Mouse (Mus musculus): ENCODE measurements at regions not wholly inside any gene's neighbourhood (a gene's known extent, or its start where the extent isn't known, plus 50 kb on each side); places are given as distances from the start of the nearest gene placed in this dataset.

GRCm38 (mm10) chr3:35387386-35387785, 366.5 kb upstream of the Atp11b start:
- DNase-seq, result no peak

GRCm38 (mm10) chr3:35392657-35393056, 361.2 kb upstream of the Atp11b start:
- DNase-seq, result no peak

- DNase-seq, result peak; percentile 36
Observed at GRCm38 (mm10) chr3:35400213-35400612, 353.7 kb upstream of the Atp11b start.

- DNase-seq, result no peak
Observed at GRCm38 (mm10) chr3:35402666-35403065, 351.2 kb upstream of the Atp11b start.

- no peak for DNase-seq
Observed at GRCm38 (mm10) chr3:35403952-35404351, 350.0 kb upstream of the Atp11b start.

- DNase-seq, result peak; percentile 84
Observed at GRCm38 (mm10) chr3:35404492-35405390, 349.2 kb upstream of the Atp11b start.

GRCm38 (mm10) chr3:35405621-35406079, 348.3 kb upstream of the Atp11b start:
- peak; percentile 80 for DNase-seq

- no peak for DNase-seq
Observed at GRCm38 (mm10) chr3:35437687-35438086, 316.2 kb upstream of the Atp11b start.

GRCm38 (mm10) chr3:35462858-35463257, 291.0 kb upstream of the Atp11b start:
- DNase-seq, result no peak

- DNase-seq, result no peak
Observed at GRCm38 (mm10) chr3:35464212-35464911, 289.5 kb upstream of the Atp11b start.

- DNase-seq, result no peak
Observed at GRCm38 (mm10) chr3:35465956-35466355, 287.9 kb upstream of the Atp11b start.

- DNase-seq, result peak; percentile 28
Observed at GRCm38 (mm10) chr3:35473351-35473750, 280.6 kb upstream of the Atp11b start.

GRCm38 (mm10) chr3:35474361-35474760, 279.5 kb upstream of the Atp11b start:
- peak; percentile 55 for DNase-seq

GRCm38 (mm10) chr3:35475326-35475725, 278.6 kb upstream of the Atp11b start:
- DNase-seq, result no peak

- peak; percentile 28 for DNase-seq
Observed at GRCm38 (mm10) chr3:35480714-35481695, 272.9 kb upstream of the Atp11b start.

GRCm38 (mm10) chr3:35481841-35482240, 272.1 kb upstream of the Atp11b start:
- DNase-seq, result peak; percentile 37

- peak; percentile 83 for DNase-seq
Observed at GRCm38 (mm10) chr3:35482296-35482695, 271.6 kb upstream of the Atp11b start.

GRCm38 (mm10) chr3:35482759-35483158, 271.1 kb upstream of the Atp11b start:
- no peak for DNase-seq

- DNase-seq, result no peak
Observed at GRCm38 (mm10) chr3:35496027-35496824, 257.7 kb upstream of the Atp11b start.

GRCm38 (mm10) chr3:35510314-35510713, 243.6 kb upstream of the Atp11b start:
- no peak for DNase-seq

- no peak for DNase-seq
Observed at GRCm38 (mm10) chr3:35516517-35516916, 237.4 kb upstream of the Atp11b start.

GRCm38 (mm10) chr3:35520131-35520530, 233.8 kb upstream of the Atp11b start:
- DNase-seq, result peak; percentile 4

All from embryo, embryonic 11 days (tissue).